Mouse (Mus musculus): ENCODE measurements around the gene Gm17555. TPM values are rescaled to one million over a fixed set of nuclear protein-coding genes. Genes with fewer than 3 reads are reported as not detected.

Gm17555 gene
- polyA plus RNA-seq, 1 experiment from 2014 or later: not detected

- Histone ChIP-seq H3K27ac (no peak overlapping the region), H3K79me2 (ENCODE audit: inconsistent target) (no peaks in the 10 kb centered on the region), H3K36me3 (ENCODE audit: inconsistent target) (no peaks in the 10 kb centered on the region), H3K4me3 (ENCODE audit: inconsistent target) (no peak overlapping the region)
- WGBS (ENCODE audit: missing documents): 100% methylated on average over 2 of the region's 2 CpGs
Observed at GRCm38 (mm10) chr2:126248536-126248935, 33.6 kb downstream of the Gm17555 start.

GRCm38 (mm10) chr2:126252211-126252610, 37.3 kb downstream of the Gm17555 start:
- H3K27ac ChIP-seq: no peak overlapping the region
- H3K79me2 ChIP-seq (ENCODE audit: inconsistent target): no peaks in the 10 kb centered on the region
- H3K36me3 ChIP-seq (ENCODE audit: inconsistent target): no peaks in the 10 kb centered on the region
- H3K4me3 ChIP-seq (ENCODE audit: inconsistent target): no peak overlapping the region

Other genes starting within 250 kb of the Gm17555 start
- 0.11 to 0.12 TPM in 2 of 3 replicates, not detected in the other for gene Fgf7, start 180.4 kb upstream of the Gm17555 start, polyA plus RNA-seq (2018)
- not detected in 3 replicates for gene Fam227b, start 63.1 kb upstream of the Gm17555 start, polyA plus RNA-seq (2018)
- 4.7 to 9.1 TPM (median 6.0 TPM) in 3 replicates for gene Dtwd1, start 63.0 kb upstream of the Gm17555 start, polyA plus RNA-seq (2018)

All from macrophage (primary cell).